Mouse (Mus musculus) kidney, adult 2 months (tissue): Measurements from ENCODE around the gene Anp32a. TPM values are rescaled to one million over a fixed set of nuclear protein-coding genes. Genes with fewer than 3 reads are reported as not detected.

Experiments used
- DNase-seq: peaks from one replicate; pipeline ENCODE4 v3.0.0; 2021
- H3K27ac ChIP-seq: fragments of 200-500 bp; 2 replicates; pipeline ENCODE4 v1.5.1; 2012; ENCODE audit warnings: low read depth, low read length, control low read depth, inconsistent platforms; ENCODE audit not compliant: insufficient read depth
- H3K27me3 ChIP-seq: fragments of 200-500 bp; replicated peaks from 2 replicates; pipeline ENCODE4 v1.6.1; 2012; ENCODE audit warnings: mild to moderate bottlenecking, moderate library complexity, low read length, inconsistent platforms; ENCODE audit not compliant: control insufficient read depth, insufficient read depth
- H3K36me3 ChIP-seq: fragments of 200-500 bp; 2 replicates; pipeline ENCODE4 v1.6.1; 2012; ENCODE audit warnings: mild to moderate bottlenecking, moderate library complexity, low read length, inconsistent platforms; ENCODE audit not compliant: control insufficient read depth, insufficient read depth
- H3K4me1 ChIP-seq: fragments of 200-500 bp; 2 replicates; pipeline ENCODE4 v1.6.1; 2011; ENCODE audit warnings: low read length; ENCODE audit not compliant: control insufficient read depth, insufficient read depth
- H3K4me3 ChIP-seq: fragments of 200-500 bp; 2 replicates; pipeline ENCODE4 v1.5.1; 2011; ENCODE audit warnings: mild to moderate bottlenecking, low read depth, low read length, control low read depth; ENCODE audit not compliant: insufficient read depth
- CTCF ChIP-seq: fragments of 200-500 bp; conservative IDR thresholded peaks from 2 replicates; pipeline ENCODE4 v1.5.1; 2011; ENCODE audit warnings: low read depth, mild to moderate bottlenecking, control low read depth, low read length, moderate library complexity, mixed read lengths; ENCODE audit not compliant: insufficient read depth, insufficient read length
- POLR2A ChIP-seq: fragments of 200-500 bp; IDR thresholded peaks from one replicate; pipeline ENCODE4 v1.6.1; 2011; ENCODE audit warnings: low read depth, low read length, control low read depth
- WGBS: fragments of 180-500 bp; shearing (Covaris S2); methylation state at CpG from one replicate; pipeline ENCODE4 v1.1.7; 2018; 5-methylcytosine and 5-hydroxymethylcytosine counted together
- polyA plus RNA-seq: library from polyadenylated mRNA; depleted of rRNA; stranded (reverse); fragments of >200 nt; gene quantifications from 2 replicates; pipeline ENCODE4 v1.2.3, GENCODE M21; 2012

Gene Anp32a
- polyA plus RNA-seq, 1 experiment = 61.3 TPM

DNA sequence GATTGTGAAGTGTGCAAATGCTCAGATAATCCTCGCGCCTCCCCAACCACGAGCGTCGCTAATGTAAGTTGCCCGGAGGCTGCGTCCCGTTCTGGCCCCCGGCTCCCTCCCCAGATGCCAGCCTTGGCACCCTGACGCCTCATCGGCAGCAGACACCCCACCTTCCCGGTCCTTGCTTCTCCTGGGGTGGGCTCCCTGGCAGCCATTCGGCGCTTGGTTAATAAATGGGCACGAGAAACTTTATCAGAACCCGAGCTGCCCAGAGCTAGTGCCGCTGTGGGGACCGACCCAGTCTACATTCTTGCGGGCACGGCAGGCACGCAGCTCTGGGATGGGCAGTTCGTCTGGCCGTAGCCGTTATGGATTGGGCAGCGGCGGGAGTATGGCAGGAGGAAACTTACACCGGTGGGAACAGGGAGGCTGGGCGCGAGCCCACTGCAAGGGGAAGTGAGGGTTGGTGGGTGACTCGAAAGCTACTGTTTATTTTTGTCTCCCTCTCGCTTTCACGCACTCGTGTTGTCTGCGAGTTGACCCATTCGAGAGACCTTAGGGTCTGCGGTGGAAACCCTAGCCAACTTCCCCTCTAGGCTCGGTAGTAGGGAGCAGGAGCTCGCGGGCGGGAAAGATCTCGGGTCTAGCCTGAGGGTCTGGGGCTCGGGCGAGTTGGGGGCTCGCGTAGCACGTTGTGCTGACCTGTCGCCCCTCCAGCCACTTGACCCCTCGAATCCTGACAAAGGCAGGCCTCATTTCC is 1.5 kb downstream of the Anp32a start:
- WGBS = under 1% methylated on average over 48 of the region's 48 CpGs
- peak; percentile 64 for DNase-seq

DNA sequence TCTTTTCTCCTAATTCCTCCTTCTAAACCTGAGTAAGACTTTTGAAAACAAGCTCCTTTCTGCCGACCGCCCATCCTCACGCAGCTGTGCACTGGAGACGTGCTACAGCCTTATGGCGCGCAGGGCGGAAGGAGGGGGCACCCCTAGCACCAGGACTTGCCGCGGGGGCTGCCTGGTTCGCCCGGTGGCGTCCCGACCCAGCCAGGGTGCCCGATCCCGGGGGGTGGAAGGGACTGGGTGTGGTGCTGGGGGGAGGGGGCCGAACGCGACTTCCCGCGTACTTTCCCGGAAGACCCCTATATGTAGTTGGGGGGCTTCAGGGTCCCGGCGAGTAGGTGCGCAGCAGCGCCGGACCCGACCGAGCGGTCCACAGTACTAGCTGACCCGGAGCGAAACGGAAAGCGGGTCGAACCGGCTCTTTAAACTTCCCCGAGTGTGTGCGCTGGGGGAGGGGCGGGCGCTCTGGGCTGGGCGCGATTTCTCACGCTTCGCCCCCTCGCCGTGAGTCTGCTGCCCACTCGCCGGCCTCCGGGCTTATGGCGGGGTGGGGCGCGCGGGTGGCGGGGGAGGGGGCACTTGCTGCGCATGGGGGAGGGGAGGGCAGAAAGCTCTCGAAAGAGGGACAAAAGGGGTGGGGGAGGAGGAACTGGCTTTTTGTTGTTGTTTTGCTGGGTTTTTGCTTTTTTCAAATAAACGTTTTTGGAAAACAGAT is 2.3 kb downstream of the Anp32a start:
- H3K27me3 ChIP-seq = no peaks in the 10 kb centered on the region
- peak; percentile 89 for DNase-seq
- peak overlapping the region; percentile 92 for H3K4me3 ChIP-seq
- WGBS = under 1% methylated on average over 56 of the region's 56 CpGs
- no peaks in the 10 kb centered on the region for H3K36me3 ChIP-seq
- no peak for TF ChIP-seq CTCF
- TF ChIP-seq POLR2A = peak; percentile 19
- H3K27ac ChIP-seq = peak overlapping the region; percentile 99
- peaks cover 21% of the 10 kb centered on the region for H3K4me1 ChIP-seq

More for the DNA sequence above, 1.5 kb downstream of the Anp32a start:
- Histone ChIP-seq H3K27ac (peak overlapping the region; percentile 94), H3K36me3 (no peaks in the 10 kb centered on the region), H3K27me3 (no peaks in the 10 kb centered on the region), H3K4me3 (peak overlapping the region; percentile 92), H3K4me1 (peaks cover 16% of the 10 kb centered on the region; the same call in 1 of the 2 replicates)
- TF ChIP-seq CTCF = no peak
- no peak for TF ChIP-seq POLR2A

DNA sequence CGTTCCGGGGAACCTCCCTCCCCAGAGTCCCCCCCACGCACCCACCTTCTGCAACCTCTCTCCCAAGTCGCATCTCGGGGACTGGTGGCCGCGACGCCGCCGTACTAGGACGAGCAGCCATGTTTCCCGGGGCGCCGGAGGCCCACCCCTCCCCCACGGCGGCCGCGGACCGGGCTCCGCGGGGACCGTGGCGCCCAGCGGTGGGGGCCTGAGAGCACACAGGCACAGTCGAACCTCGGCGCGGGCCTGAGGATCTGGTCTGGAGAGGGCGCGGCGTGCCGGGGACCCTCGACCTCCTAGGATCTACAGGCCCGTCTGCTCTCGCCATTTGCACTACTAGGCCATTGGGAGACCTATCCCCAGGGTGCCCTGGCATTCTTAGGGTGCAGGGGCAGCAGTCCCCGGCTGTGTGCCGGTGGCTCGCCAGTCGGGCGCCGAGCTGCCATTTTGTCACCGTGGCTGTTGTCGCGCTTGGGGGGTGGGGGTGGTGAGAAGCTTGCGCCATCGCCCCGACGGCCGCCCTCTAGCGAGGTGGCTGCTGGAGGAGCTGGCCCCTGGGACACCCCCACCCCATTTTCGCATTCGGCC is 2.9 kb downstream of the Anp32a start:
- Histone ChIP-seq H3K4me1 (peaks cover 23% of the 10 kb centered on the region), H3K4me3 (peak overlapping the region; percentile 92), H3K27me3 (no peaks in the 10 kb centered on the region), H3K27ac (peak overlapping the region; percentile 99), H3K36me3 (no peaks in the 10 kb centered on the region)
- TF ChIP-seq POLR2A = peak; percentile 4
- TF ChIP-seq CTCF = no peak
- under 1% methylated on average over 52 of the region's 52 CpGs for WGBS
- peak; percentile 78 for DNase-seq

DNA sequence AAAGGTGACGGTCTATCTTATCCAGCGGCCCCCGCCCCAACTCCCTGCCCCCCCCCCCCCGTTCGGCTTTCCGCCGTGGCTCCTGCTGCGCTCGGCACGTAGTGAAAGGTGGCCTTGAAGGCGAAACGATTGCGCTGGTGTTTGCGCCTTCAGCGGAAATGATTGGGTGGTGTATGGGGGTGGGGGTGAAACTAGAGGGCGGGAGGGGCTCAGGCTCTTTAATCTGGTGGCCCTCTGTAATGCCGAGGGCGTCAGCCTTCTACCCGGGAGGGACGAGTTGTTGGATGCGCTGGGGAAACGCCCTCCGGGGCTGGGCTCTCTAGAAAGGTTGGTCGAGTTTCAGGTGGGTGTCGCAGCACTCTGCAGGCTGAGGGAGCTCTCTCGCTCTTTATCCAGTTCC is 3.5 kb downstream of the Anp32a start:
- WGBS = under 1% methylated on average over 25 of the region's 26 CpGs
- Histone ChIP-seq H3K27ac (peak overlapping the region; percentile 99), H3K27me3 (no peaks in the 10 kb centered on the region), H3K36me3 (no peaks in the 10 kb centered on the region), H3K4me3 (peak overlapping the region; percentile 92), H3K4me1 (peaks cover 28% of the 10 kb centered on the region)
- DNase-seq = peak; percentile 84
- TF ChIP-seq CTCF (no peak), POLR2A (no peak)

DNA sequence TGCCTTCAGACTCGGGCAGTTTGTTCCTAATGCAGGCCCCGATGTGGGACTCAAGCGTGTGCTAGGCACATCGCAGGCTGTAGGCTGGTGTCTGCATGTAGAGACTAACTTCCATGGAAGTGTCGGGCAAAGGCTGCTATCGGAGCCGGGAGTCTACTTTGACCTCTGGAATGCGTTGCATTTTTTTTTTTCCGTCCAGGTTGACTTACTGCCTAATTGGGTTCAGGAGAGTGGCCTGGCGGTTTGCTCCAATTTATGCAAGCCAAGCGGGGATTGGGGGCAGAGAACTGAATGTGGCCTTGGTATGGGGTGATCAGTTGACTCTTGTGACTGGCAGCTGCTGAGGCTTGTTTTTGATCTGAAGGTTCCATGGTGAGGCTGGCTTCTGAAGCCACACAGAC is 4.0 kb downstream of the Anp32a start:
- DNase-seq = peak; percentile 94
- WGBS = 5% methylated on average over 11 of the region's 11 CpGs

GRCm38 (mm10) chr9:62345633-62346387 is 4.7 kb downstream of the Anp32a start:
- 23% methylated on average over 9 of the region's 9 CpGs for WGBS
- Histone ChIP-seq H3K4me3 (peak overlapping the region; percentile 92; the same call in 1 of the 2 replicates), H3K36me3 (no peaks in the 10 kb centered on the region), H3K27me3 (no peaks in the 10 kb centered on the region), H3K27ac (peak overlapping the region; percentile 62), H3K4me1 (peaks cover 37% of the 10 kb centered on the region)
- no peak for TF ChIP-seq POLR2A
- TF ChIP-seq CTCF = no peak
- peak; percentile 19 for DNase-seq

More for the DNA sequence above, 4.0 kb downstream of the Anp32a start:
- Histone ChIP-seq H3K4me3 (peak overlapping the region; percentile 92), H3K4me1 (peaks cover 33% of the 10 kb centered on the region), H3K27me3 (no peaks in the 10 kb centered on the region), H3K27ac (peak overlapping the region; percentile 62), H3K36me3 (no peaks in the 10 kb centered on the region)
- TF ChIP-seq CTCF (no peak), POLR2A (no peak)
